Comparison of ENCODE assay signal across 26 mouse cellular contexts in genomic region chr14:51024820-51025219, GRCm38 (mm10). TPM values are rescaled to one million over a fixed set of nuclear protein-coding genes. Genes with fewer than 3 reads are reported as not detected.
"Had no signal": no experiment of that assay in that cellular context is flagged by ENCODE, and none has a peak within 500 bp of the region (broad histone marks: within the 10 kb centered on the region; RNA-seq: fewer than 3 reads in every experiment).

No protein-coding gene starts in this region.

- H3K4me1 ChIP-seq: midbrain, embryonic 13.5 days; midbrain, embryonic 15.5 days; neural tube, embryonic 12.5 days; stomach, embryonic 15.5 days had no signal

- H3K9ac ChIP-seq: liver, embryonic 14.5 days; lung, embryonic 14.5 days; midbrain, embryonic 13.5 days; midbrain, embryonic 15.5 days; neural tube, embryonic 12.5 days; stomach, embryonic 15.5 days had no signal

- ATAC-seq: midbrain, embryonic 13.5 days; midbrain, embryonic 15.5 days had no signal

- H3K4me3 ChIP-seq: midbrain, embryonic 13.5 days; midbrain, embryonic 15.5 days; neural tube, embryonic 12.5 days; stomach, embryonic 15.5 days had no signal

- H3K27me3 ChIP-seq: midbrain, embryonic 13.5 days; midbrain, embryonic 15.5 days; neural tube, embryonic 12.5 days; stomach, embryonic 15.5 days had no signal

- H3K36me3 ChIP-seq: midbrain, embryonic 13.5 days; midbrain, embryonic 15.5 days; neural tube, embryonic 12.5 days; stomach, embryonic 15.5 days had no signal

- DNase-seq: lung, adult 18-20 months; lung, embryonic 14.5 days; lung, postnatal 10 days; lung, postnatal 4 days; right cerebral cortex, adult 18-20 months; thymus, adult 2 months; thymus, postnatal 25 days; thymus, postnatal 4 days had no signal

- H3K4me2 ChIP-seq: liver, embryonic 11.5 days; lung, embryonic 14.5 days; midbrain, embryonic 11.5 days; midbrain, embryonic 13.5 days; midbrain, embryonic 15.5 days; neural tube, embryonic 12.5 days; stomach, embryonic 15.5 days had no signal

- H3K9me3 ChIP-seq: midbrain, embryonic 13.5 days; midbrain, embryonic 15.5 days; neural tube, embryonic 12.5 days; stomach, embryonic 15.5 days had no signal

- H3K27ac ChIP-seq: liver, embryonic 14.5 days; midbrain, embryonic 13.5 days; midbrain, embryonic 15.5 days; neural tube, embryonic 12.5 days; stomach, embryonic 15.5 days; stomach, postnatal 0 days had no signal

RNA-seq across cellular contexts. Expression of gene Rnase9, which starts 16.8 kb away (rescaled TPM):
- total RNA-seq: midbrain, postnatal 0 days; monocyte, adult 5-6 weeks; neutrophil, adult 5-6 weeks had no signal
- polyA plus RNA-seq: liver, embryonic 11.5 days; liver, embryonic 14.5 days; liver, embryonic 16.5 days; lung, embryonic 14.5 days; lung, embryonic 16.5 days; midbrain, embryonic 11.5 days; midbrain, embryonic 13.5 days; midbrain, embryonic 15.5 days; midbrain, postnatal 0 days; neural tube, embryonic 12.5 days; neural tube, embryonic 14.5 days; spleen, adult 2 months; stomach, embryonic 15.5 days; stomach, postnatal 0 days; testis, adult 2 months; thymus, adult 2 months; urinary bladder, adult 2 months had no signal

RNA-seq across cellular contexts. Expression of gene Rnase10, which starts 17.3 kb away (rescaled TPM):
- total RNA-seq: megakaryocyte, adult 5-6 weeks; midbrain, postnatal 0 days; monocyte, adult 5-6 weeks; neutrophil, adult 5-6 weeks had no signal
- polyA plus RNA-seq: liver, embryonic 11.5 days; liver, embryonic 14.5 days; lung, embryonic 14.5 days; midbrain, embryonic 11.5 days; midbrain, embryonic 13.5 days; midbrain, embryonic 15.5 days; midbrain, postnatal 0 days; neural tube, embryonic 12.5 days; spleen, adult 2 months had no signal

RNA-seq across cellular contexts. Expression of gene Rnase11, which starts 25.1 kb away (rescaled TPM):
- total RNA-seq: megakaryocyte, adult 5-6 weeks; midbrain, postnatal 0 days; monocyte, adult 5-6 weeks; neutrophil, adult 5-6 weeks had no signal
- polyA plus RNA-seq: liver, embryonic 11.5 days; liver, embryonic 14.5 days; liver, embryonic 16.5 days; lung, embryonic 14.5 days; lung, embryonic 16.5 days; midbrain, embryonic 11.5 days; midbrain, embryonic 13.5 days; midbrain, embryonic 15.5 days; midbrain, postnatal 0 days; neural tube, embryonic 12.5 days; neural tube, embryonic 14.5 days; spleen, adult 2 months; stomach, embryonic 15.5 days; stomach, postnatal 0 days; thymus, adult 2 months; urinary bladder, adult 2 months had no signal

RNA-seq across cellular contexts. Expression of gene Rnase12, which starts 32.6 kb away (rescaled TPM):
- total RNA-seq: midbrain, postnatal 0 days; monocyte, adult 5-6 weeks had no signal
- polyA plus RNA-seq: lung, embryonic 14.5 days; lung, embryonic 16.5 days; midbrain, embryonic 11.5 days; midbrain, embryonic 13.5 days; midbrain, embryonic 15.5 days; midbrain, postnatal 0 days; neural tube, embryonic 12.5 days; neural tube, embryonic 14.5 days; testis, adult 2 months; urinary bladder, adult 2 months had no signal

RNA-seq across cellular contexts. Expression of gene Olfr750, which starts 49.4 kb away (rescaled TPM):
- total RNA-seq: megakaryocyte, adult 5-6 weeks; midbrain, postnatal 0 days; monocyte, adult 5-6 weeks; neutrophil, adult 5-6 weeks had no signal
- polyA plus RNA-seq: liver, embryonic 11.5 days; liver, embryonic 14.5 days; liver, embryonic 16.5 days; lung, embryonic 14.5 days; lung, embryonic 16.5 days; midbrain, embryonic 11.5 days; neural tube, embryonic 12.5 days; neural tube, embryonic 14.5 days; spleen, adult 2 months; stomach, embryonic 15.5 days; stomach, postnatal 0 days; urinary bladder, adult 2 months had no signal
